In genomic region chr3:41107600-41108305, GRCm38 (mm10) we compare ENCODE assay signal across 10 mouse cellular contexts. TPM values are rescaled to one million over a fixed set of nuclear protein-coding genes. Genes with fewer than 3 reads are reported as not detected.
DNase-seq lines count a peak whose midpoint lies in the region; ATAC-seq and TF ChIP-seq lines count a peak whose summit lies in the region.
"Had no signal": no experiment of that assay in that cellular context is flagged by ENCODE, and none has a peak within 500 bp of the region (broad histone marks: within the 10 kb centered on the region; RNA-seq: fewer than 3 reads in every experiment).

No protein-coding gene starts in this region.

- H3K9ac ChIP-seq in heart, embryonic 12.5 days: no peak overlapping the region
- H3K9ac ChIP-seq in stomach, postnatal 0 days (ENCODE audit: low read length): no peak overlapping the region
- H3K9ac ChIP-seq: embryonic facial prominence, embryonic 15.5 days; midbrain, embryonic 12.5 days had no signal

- TF ChIP-seq POLR2A in thymus, adult 2 months (IDR thresholded peaks at IDR 0.05; ENCODE audit: control insufficient read depth, extremely low read depth, insufficient read depth, low read length, poor library complexity): no peak

- H3K36me3 ChIP-seq in heart, embryonic 12.5 days: no peaks in the 10 kb centered on the region
- no peaks in the 10 kb centered on the region for H3K36me3 ChIP-seq in thymus, adult 2 months (ENCODE audit: control insufficient read depth, insufficient read depth, low read length)
- H3K36me3 ChIP-seq in stomach, postnatal 0 days (ENCODE audit: control insufficient read depth, insufficient read depth, low read length): no peaks in the 10 kb centered on the region
- H3K36me3 ChIP-seq: embryonic facial prominence, embryonic 15.5 days; midbrain, embryonic 12.5 days had no signal

- H3K4me1 ChIP-seq in heart, embryonic 12.5 days (replicated peaks): peaks cover 11% of the 10 kb centered on the region
- H3K4me1 ChIP-seq in thymus, adult 2 months (replicated peaks; ENCODE audit: control insufficient read depth, insufficient read depth, low read length): no peaks in the 10 kb centered on the region; the same call in 1 of the 2 replicates
- H3K4me1 ChIP-seq in stomach, postnatal 0 days (replicated peaks; ENCODE audit: control insufficient read depth, insufficient read depth): no peaks in the 10 kb centered on the region; the same call in 1 of the 2 replicates
- H3K4me1 ChIP-seq: embryonic facial prominence, embryonic 15.5 days; midbrain, embryonic 12.5 days had no signal

- no peak for ATAC-seq in heart, embryonic 12.5 days (ENCODE audit: insufficient number of reproducible peaks, low FRiP score)
- ATAC-seq in stomach, postnatal 0 days (ENCODE audit: low FRiP score, low TSS enrichment): no peak
- no peak for ATAC-seq in monocyte, adult 5-6 weeks (replicated peaks; ENCODE audit: insufficient number of reproducible peaks, low FRiP score, low TSS enrichment, poor library complexity, severe bottlenecking)

- no peak for TF ChIP-seq CTCF in thymus, adult 2 months (IDR thresholded peaks at IDR 0.05; ENCODE audit: borderline replicate concordance, control insufficient read depth, extremely low read depth, insufficient read depth, low read length, poor library complexity)
- peak; percentile 20; the same call in 1 of the 2 replicates for TF ChIP-seq CTCF in stomach, postnatal 0 days (IDR thresholded peaks at IDR 0.05; ENCODE audit: low read depth)

- no peak for TF ChIP-seq EP300 in stomach, postnatal 0 days (optimal IDR thresholded peaks at IDR 0.05)

- H3K27ac ChIP-seq in heart, embryonic 12.5 days (ENCODE audit: poor library complexity, severe bottlenecking): no peak overlapping the region
- peak overlapping the region; percentile 52 for H3K27ac ChIP-seq in thymus, adult 2 months (ENCODE audit: control insufficient read depth, insufficient read depth, low read length)
- H3K27ac ChIP-seq in stomach, postnatal 0 days (replicated peaks): no peak overlapping the region
- H3K27ac ChIP-seq: embryonic facial prominence, embryonic 15.5 days; midbrain, embryonic 12.5 days had no signal

- no peak overlapping the region for H3K4me3 ChIP-seq in heart, embryonic 12.5 days
- H3K4me3 ChIP-seq in thymus, adult 2 months (ENCODE audit: control insufficient read depth, insufficient read depth, low read length): no peak overlapping the region
- H3K4me3 ChIP-seq in stomach, postnatal 0 days (ENCODE audit: low read depth, low read length): no peak overlapping the region
- H3K4me3 ChIP-seq: embryonic facial prominence, embryonic 15.5 days; midbrain, embryonic 12.5 days had no signal

- 63% methylated on average over 14 of the region's 14 CpGs for WGBS in heart, embryonic 12.5 days
- 70% methylated on average over 14 of the region's 14 CpGs for WGBS in thymus, adult 2 months
- 25% methylated on average over 14 of the region's 14 CpGs for WGBS in stomach, postnatal 0 days

- H3K27me3 ChIP-seq in heart, embryonic 12.5 days (replicated peaks): no peaks in the 10 kb centered on the region
- no peaks in the 10 kb centered on the region for H3K27me3 ChIP-seq in thymus, adult 2 months (ENCODE audit: control insufficient read depth, insufficient read depth, low read length)
- no peaks in the 10 kb centered on the region for H3K27me3 ChIP-seq in stomach, postnatal 0 days (ENCODE audit: control insufficient read depth, insufficient read depth, low read length)
- H3K27me3 ChIP-seq: embryonic facial prominence, embryonic 15.5 days; midbrain, embryonic 12.5 days had no signal

- H3K4me2 ChIP-seq in heart, embryonic 12.5 days: peak overlapping the region; percentile 1; the same call in 1 of the 2 replicates
- no peak overlapping the region; the same call in 1 of the 2 replicates for H3K4me2 ChIP-seq in stomach, postnatal 0 days (replicated peaks; ENCODE audit: low read depth)
- H3K4me2 ChIP-seq: embryonic facial prominence, embryonic 15.5 days; midbrain, embryonic 12.5 days had no signal

- DNase-seq in heart, adult 8-10 months (ENCODE audit: low spot score): no peak
- peak; percentile 12 for DNase-seq in thymus, adult 2 months
- DNase-seq in thymus, adult 18-20 months: no peak
- peak; percentile 4 for DNase-seq in liver
- no peak for DNase-seq in stomach, postnatal 0 days (ENCODE audit: low spot score)
- no peak for DNase-seq in cerebellum, adult 8-10 months

- H3K9me3 ChIP-seq in heart, embryonic 12.5 days (replicated peaks): no peaks in the 10 kb centered on the region
- no peaks in the 10 kb centered on the region for H3K9me3 ChIP-seq in stomach, postnatal 0 days (ENCODE audit: control insufficient read depth, low read length)
- H3K9me3 ChIP-seq: embryonic facial prominence, embryonic 15.5 days; midbrain, embryonic 12.5 days had no signal

RNA-seq across cellular contexts. Expression of gene Pgrmc2, which starts 24.9 kb away (rescaled TPM):
- polyA plus RNA-seq in heart, embryonic 12.5 days (2016; fragmentation: Nextera tagmentation; extraction: Ambion mirVana): 56.4 and 59.2 TPM in 2 replicates
- total RNA-seq in heart, adult 8-10 months (2022): 10 to 100 TPM; 33.9 to 36.7 (median 34.6) TPM
- polyA plus RNA-seq in thymus, adult 2 months (2012; rRNA removed): 11.2 and 12.6 TPM in 2 replicates
- 31.2 and 32.5 TPM in 2 replicates for polyA plus RNA-seq in stomach, postnatal 0 days (2015; fragmentation: Nextera tagmentation; extraction: Ambion mirVana)
- total RNA-seq in monocyte, adult 5-6 weeks (2017): 7.5 to 16.1 TPM (median 11.4 TPM) in 3 replicates

Comparison
In these comparisons a context has a peak if more than half of its experiments do, and no peak if none do; other contexts are left out.
1. DNase-seq: peak in thymus, adult 2 months (single experiment) and liver (single experiment); none in heart, adult 8-10 months (single experiment), thymus, adult 18-20 months (0 of 2), stomach, postnatal 0 days (single experiment) and cerebellum, adult 8-10 months (single experiment).